Mouse (Mus musculus) B cell, adult (primary cell): ENCODE data around the gene Gm49366. TPM values are rescaled to one million over a fixed set of nuclear protein-coding genes. Genes with fewer than 3 reads are reported as not detected.

Experiments
- total RNA-seq: library from RNA; stranded (reverse); gene quantifications from 4 replicates; pipeline ENCODE4 v1.2.4, GENCODE M21; 2023; ENCODE audit not compliant: inconsistent age

Gene Gm49366
- total RNA-seq = not detected in 4 replicates

GRCm38 (mm10) chr12:84038691-84039111 is at the start of gene Gm49366:
Gene Gm49366 (plus strand): TSS chr12:84038935.

DNA sequence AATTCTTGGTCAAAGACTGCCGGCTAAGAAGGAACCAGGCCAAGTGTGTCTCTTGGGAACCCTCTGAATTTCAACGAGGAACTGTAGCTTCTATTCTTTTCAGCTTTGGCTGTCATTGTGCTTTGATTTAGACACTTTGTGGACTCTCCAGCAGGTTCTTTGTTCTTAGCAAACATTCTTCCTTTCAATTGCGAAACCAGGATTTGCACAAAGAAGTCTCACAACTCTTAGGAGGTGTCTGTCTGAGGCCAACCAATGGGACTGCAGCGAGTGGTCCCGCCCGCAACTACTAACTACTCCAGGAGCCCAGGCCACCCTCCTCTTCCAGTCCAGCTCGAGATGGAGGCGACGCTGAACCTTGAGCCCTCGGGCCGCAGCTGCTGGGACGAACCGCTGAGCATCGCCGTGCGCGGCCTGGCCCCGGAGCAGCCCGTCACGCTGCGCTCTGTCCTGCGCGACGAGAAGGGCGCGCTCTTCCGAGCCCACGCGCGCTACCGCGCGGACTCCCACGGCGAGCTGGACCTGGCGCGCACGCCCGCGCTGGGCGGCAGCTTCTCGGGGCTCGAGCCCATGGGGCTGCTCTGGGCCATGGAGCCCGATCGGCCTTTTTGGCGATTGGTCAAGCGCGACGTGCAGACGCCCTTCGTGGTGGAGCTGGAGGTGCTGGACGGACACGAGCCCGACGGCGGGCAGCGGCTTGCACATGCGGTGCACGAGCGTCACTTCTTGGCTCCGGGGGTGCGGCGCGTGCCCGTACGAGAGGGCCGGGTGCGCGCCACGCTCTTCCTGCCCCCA is 29.4 kb upstream of the Gm49366 start, which contains the start of gene Acot1:
Gene Acot1, plus strand, starts transcription at position 320 of the 795 bp plus-strand sequence.

GRCm38 (mm10) chr12:84038241-84038640 is 494 bp upstream of the Gm49366 start, which contains the start of gene Acot4:
Gene Acot4 (plus strand): TSS chr12:84038379.

DNA sequence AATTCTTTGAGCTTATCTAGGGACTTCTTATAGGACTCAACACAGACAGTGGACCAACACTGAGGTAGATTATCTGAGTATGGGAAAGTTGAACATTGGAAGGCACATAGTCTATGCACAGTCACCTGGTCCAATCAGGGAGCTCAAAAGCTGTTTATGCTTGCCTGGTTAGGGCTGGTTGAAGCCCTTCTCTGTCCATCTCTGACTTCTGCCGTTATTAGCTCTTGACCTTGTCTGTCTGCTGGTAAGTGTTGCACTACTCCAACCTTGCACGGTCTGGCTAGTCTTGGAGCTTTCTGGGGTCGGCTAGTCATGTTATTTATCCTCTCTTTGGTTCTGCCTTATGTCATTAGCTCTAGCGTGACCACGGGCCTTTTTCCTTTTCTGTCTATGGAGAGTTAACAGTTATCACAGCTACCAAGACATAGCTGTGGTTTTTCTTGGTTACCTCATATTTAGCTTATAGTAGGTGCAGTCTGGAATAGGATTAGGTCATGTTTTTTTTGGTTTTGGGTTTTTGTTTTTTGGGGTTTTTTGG is 13.3 kb downstream of the Gm49366 start, which contains the start of gene Acot3:
Gene Acot3, plus strand, starts transcription at position 208 of the 538 bp plus-strand sequence.

DNA sequence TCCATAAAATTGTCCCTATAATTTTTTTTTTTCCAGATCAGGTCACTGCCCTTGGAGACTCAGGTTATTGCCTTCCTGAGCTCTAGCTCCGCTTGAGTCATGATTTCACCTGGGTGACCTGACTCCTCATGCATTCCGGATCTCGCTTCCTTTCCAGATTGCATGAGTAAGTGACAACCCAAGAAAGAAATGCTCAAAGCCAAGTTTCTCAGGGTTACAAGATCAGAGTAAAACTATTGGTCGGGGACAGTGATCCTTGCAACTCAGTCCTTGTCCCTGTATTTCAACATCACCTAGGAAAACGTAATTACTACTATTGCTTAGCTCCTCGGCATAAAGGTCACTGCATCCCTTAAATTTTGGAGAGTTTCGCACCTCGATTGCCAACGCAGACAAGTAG is 30.3 kb downstream of the Gm49366 start, which contains the start of gene Acot5:
Gene Acot5, plus strand, starts transcription at position 340 of the 400 bp plus-strand sequence.

GRCm38 (mm10) chr12:84100604-84101492 is 62.1 kb downstream of the Gm49366 start, which contains the start of gene Acot6:
Gene Acot6 (plus strand): TSS chr12:84100654.

Other genes starting within 250 kb of the Gm49366 start
- gene Numb, start 117.0 kb upstream of the Gm49366 start, total RNA-seq = 32.9 to 43.5 TPM (median 40.6 TPM) in 4 replicates
- gene Riox1, start 88.3 kb upstream of the Gm49366 start, total RNA-seq = 13.4 to 16.1 TPM (median 14.9 TPM) in 4 replicates
- gene Heatr4, start 54.1 kb upstream of the Gm49366 start, total RNA-seq = not detected in 4 replicates
- gene Acot2, start 51.1 kb upstream of the Gm49366 start, total RNA-seq = 30.7 to 34.2 TPM (median 32.4 TPM) in 4 replicates
- gene Acot1, start 29.4 kb upstream of the Gm49366 start, total RNA-seq = 2.8 to 4.0 TPM (median 3.5 TPM) in 3 of 4 replicates, not detected in the other
- not detected in 4 replicates for gene Acot4, start 556 bp upstream of the Gm49366 start, total RNA-seq
- not detected in 4 replicates for gene Acot3, start 13.2 kb downstream of the Gm49366 start, total RNA-seq
- 0.38 TPM in 1 of 4 replicates, not detected in the others for gene Acot5, start 30.4 kb downstream of the Gm49366 start, total RNA-seq
- gene Acot6, start 61.7 kb downstream of the Gm49366 start, total RNA-seq = 0.75 to 0.97 TPM (median 0.91 TPM) in 4 replicates
- 0.35 to 1.00 TPM (median 0.81 TPM) in 4 replicates for gene Dnal1, start 75.4 kb downstream of the Gm49366 start, total RNA-seq
- 10.2 to 14.2 TPM (median 11.9 TPM) in 4 replicates for gene Pnma1, start 109.6 kb downstream of the Gm49366 start, total RNA-seq
- 173 to 223 TPM (median 205 TPM) in 4 replicates for gene Elmsan1, start 179.9 kb downstream of the Gm49366 start, total RNA-seq
- 15.3 to 23.6 TPM (median 21.4 TPM) in 4 replicates for gene Ptgr2, start 246.3 kb downstream of the Gm49366 start, total RNA-seq